Mouse (Mus musculus) layer of hippocampus, postnatal 36 days (tissue): Measurements from ENCODE around the gene Mthfd1l. TPM values are rescaled to one million over a fixed set of nuclear protein-coding genes. Genes with fewer than 3 reads are reported as not detected.
A peak's percentile ranks its signal among the peaks of the same experiment; 100 is the strongest.

ENCODE experiments used
- DNase-seq, 2 experiments: peaks; one replicate each; pipeline ENCODE4 v3.0.0; 2022
- total RNA-seq, 2 experiments: library from RNA; stranded (reverse); gene quantifications; 2 replicates each; pipeline ENCODE4 v1.2.3; 2021

Gene Mthfd1l
- total RNA-seq = 1 to 10 TPM; 7.7 to 9.3 TPM

DNA sequence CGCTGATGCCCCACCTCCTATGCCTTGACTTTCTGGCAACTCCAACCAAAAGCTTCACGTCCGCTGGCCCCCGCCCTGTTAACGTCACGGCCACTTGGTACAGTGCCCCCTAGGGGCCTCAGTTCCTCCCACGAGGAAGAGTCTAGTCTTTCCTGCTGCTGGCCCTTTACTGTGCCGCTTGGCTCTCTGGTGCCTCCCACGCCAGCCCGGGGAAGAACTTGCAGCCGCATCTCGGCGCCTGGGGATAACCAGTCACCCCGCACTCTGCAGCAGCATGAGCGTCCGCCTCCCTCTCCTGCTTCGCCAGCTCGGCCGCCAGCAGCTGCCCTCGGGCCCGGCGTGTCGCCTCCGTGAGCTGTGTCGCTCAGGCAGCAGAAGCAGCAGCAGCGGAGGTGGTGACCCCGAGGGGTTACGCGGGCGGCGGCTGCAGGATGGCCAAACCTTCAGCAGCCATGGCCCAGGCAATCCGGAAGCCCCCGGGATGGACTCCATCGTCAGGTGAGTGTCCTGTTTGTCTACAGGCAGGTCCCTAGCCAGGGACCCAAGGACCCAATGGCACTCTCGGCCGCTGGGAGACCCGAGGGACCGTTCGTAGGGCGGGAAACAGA, at the start of gene Mthfd1l:
TSS of gene Mthfd1l (plus strand) at position 138 of the 608 bp plus-strand sequence.
- DNase-seq = peak; percentile 75 to 78

DNA sequence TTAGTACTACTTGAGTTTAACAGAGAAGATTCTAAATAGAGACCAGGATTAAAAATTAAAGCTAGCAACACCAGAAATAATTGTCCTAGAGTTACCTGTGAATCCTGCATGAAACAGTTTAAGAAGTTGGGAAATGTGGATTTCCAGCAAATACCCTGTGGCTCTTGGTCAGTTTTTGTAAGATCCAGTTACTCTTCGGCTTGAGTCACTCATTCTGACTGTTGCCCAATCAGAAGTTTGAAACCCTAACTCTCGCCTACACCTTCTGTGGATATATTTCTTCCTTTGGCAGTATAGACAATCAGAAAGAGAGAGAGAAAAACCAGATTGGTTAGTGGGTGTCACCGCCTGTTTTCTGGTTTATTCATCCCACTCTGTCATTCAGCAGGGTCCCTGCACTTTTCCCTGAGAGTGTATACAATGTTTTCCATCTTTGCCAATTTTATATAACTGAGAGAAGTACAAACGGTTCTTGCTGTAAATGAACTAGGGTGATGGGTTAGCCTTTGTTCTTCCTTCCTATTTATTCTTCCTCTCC, 44.8 kb upstream of the Mthfd1l start:
- DNase-seq = no peak

DNA sequence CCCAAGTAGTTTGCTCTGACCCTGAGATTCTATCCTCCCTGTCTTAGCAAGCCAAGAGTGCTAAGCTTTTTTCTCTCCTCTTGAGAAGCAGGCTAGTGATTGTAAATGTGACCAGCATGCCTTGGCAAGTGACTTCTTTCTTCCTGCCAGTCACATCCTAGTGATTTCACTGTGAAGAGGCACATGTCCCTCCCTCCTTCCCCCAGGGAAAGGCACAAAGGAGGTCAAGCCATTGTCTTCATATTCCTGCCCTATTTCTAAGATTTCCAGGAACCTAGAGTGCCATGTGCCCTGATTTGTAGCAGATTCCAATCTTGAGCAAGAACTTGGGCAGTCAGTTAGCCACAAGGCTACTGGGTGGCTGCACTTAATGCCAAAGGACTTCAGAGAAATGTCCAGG, 41.1 kb upstream of the Mthfd1l start:
- DNase-seq = no peak

DNA sequence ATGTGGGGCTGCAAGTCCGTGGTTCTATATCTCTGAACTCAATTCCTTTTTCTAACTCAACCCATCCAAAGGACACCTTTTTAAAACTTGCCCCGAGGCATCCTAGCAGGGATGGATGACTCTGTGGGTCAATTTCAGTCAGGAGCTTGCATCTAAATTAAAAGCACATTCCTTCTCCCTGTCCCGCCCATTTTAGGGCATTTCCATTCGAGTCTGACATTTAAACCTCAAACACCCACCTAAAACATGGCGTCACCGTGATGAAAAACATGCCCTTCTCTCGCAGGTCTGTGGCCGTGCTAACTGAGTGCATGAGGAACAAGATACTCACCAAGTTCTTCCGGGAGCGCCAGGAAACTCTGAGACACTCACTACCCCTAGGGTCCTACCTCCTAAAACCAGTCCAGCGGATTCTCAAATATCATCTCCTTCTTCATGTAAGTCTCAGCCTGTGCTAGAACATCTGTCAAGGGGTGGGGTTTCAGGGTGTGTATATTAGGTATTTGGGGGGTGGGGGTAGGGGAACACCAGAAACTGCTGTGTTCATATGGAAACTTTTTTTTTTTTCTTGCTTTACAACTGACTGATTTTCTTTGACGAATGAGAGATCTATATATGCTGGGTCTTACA, 39.5 kb upstream of the Mthfd1l start:
- DNase-seq = no peak

DNA sequence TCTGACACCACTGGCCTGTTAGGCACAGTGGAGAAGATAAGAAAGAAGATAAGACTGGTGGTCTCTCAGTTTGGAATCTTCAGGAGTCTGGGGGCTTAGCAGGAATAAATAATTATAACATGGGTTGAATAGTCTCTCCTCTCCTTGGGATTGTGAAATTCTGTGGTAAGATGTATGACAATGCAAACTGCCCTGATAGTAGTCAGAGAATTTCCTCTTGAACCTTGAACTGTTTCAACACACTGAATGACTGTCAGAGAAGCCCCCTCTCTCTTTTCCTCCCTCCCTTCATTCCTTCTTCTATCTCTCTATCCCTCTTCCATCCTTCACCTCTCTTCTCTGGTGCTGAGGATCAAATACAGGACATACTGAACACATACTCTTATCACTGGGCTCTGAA, 36.1 kb upstream of the Mthfd1l start:
- DNase-seq = no peak

DNA sequence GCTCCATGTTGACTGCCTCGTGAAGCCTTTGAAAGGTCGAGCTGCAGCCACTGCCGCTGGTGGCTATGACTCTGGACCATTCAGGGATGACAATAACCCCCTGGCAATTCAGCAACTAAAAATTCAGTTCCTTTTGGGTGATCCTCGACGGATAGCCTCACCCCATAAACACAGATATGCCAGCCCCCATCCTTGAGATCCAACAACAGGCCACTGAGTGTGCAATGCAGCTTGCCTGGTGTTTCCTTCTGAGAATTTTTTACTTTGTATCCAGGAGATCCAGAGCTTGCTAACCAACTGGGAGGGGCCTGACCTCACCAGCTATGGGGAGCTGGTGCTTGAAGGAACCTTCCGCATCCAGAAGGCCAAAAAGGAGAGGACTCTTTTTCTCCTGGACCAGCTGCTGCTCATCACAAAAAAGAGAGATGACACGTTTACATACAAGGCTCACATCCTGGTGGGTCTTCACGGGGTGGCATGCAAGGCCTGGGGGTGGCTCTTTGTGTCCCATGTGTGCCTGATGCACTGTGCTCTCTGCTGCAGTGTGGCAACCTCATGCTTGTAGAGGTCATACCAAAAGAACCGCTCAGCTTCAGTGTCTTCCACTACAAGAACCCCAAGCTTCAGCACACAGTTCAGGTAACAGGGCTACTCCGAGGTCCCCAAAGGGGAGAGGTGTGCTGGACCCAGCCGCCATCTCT, 32.9 kb upstream of the Mthfd1l start:
- no peak for DNase-seq

DNA sequence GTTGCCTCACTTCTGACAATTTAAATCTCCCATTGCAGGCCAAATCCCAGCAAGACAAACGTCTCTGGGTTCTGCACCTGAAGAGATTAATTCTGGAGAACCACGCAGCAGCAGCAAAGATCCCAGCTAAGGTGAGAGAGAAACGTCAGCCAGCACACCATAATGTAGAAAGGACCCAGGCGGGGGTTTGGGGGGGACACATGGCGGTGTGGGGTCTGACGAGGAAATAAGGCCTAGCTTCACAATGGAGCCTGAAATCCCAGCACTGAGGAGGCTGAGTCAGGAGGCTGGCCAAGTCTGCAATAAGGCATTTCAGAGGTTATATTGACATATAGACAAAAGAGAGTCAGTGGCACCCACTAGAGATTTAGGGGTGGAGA, 32.3 kb upstream of the Mthfd1l start:
- DNase-seq = no peak

DNA sequence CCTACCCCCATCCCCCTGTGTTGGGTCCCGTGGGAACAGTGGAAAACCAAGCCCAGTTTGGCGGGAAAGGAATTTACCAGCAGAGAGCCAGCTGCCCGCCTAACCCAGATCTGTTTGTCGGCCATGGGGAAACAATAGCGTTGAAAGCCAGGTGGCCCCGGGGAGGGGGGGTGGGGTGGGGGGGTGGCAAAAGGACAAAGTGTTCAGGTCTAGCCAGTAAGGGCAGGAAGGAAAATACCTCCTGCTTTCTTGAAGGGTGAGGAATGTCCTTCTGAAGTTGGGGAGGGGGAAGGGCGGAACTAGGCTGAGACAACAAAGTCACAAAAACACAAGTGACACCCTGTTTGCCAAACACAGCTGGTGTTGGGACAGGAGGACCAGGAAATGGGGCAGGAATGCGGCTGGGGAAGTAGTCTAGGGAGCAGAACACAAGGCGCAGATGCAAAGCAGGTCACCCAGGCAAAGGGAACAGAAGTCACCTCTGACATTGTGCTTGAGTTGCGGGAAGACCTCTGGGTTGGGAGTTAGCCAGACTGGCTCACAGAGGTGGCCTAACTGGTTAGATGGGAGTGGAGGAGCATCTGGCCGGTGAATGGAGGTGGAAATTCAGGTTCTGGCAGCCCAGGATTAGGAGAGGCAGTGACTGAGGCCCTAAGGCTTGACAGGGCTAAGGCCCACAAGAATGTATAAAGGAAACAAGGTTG, 31.7 kb upstream of the Mthfd1l start:
- DNase-seq = no peak

DNA sequence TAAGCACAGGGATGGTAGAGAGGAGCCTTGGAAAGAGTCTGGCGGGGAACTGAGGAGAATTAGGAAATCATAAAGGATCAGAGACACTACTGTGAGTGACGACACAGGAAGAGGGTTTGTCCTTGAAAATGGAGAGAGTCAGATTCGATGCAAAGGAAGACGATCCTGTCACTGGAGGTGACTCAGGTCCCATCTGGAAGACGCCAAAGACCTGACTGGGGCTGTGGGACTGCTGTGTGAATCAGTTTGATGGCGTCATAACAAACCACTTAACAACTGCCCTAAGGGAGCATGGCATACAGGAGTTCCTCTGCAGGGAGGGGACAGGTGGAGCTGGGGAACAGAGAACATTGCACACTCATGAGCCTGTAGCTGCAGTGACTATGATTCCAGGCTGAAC, 30.6 kb upstream of the Mthfd1l start:
- DNase-seq = no peak

DNA sequence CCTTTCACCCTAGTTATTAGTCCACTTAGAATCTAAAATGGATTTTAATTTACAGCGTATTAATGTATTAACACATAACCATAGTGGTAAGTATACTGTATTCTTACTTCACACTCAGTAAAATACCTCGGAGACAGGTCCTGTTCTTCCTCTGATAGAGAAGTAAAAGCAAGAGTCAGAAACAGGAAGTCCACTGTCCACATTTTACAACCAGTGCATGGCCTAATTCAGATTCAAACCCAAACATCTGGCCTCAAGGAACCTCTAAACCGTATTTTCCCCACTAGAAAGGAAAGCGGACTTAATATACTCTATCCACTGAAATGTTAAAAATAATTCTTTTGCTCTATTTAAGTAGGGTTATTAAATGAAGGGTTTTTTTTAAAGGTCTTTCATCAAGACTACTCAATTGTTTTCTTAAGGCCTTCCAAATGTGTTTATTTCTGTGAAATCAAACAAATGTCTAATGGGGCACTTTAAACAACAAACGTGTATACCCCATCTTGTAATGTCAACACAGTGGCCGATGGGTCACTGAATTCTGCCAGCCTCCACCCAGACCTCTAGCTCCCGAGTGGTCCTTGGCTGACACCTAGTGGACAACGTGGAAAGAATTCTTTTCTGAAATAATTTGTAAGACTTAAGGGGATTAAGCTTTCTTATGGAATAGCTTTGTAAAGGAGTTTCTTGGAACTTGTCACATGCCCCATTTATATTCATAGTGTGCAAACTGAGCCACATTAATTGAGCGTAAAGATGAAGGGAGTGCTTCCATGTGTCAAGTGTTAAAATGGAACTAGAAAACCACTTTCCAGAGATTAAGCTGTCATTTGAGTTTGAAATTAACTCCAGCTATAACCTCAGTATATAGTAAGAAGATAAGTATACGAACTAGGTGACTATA, 29.2 kb upstream of the Mthfd1l start:
- peak; percentile 21 to 62 for DNase-seq

DNA sequence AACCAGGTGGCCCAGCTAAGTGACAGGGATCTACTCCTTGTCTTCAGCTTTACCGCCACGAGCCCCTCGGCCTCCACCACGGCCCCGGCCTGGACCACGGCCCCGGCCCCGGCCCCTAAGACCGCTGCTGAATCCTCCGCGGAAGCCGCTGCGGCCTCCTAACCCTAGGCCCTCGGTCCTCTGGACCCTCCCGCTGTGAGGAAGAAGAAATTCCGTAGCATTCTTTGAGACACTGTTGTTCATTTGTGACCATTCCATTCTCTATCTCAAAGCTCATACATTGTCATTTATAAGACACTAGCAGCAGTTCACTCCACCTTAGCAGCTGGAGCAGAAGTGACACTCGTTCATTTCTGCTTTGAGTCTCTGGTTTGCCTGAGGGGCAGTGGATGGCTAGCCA, 26.0 kb upstream of the Mthfd1l start:
- no peak for DNase-seq

DNA sequence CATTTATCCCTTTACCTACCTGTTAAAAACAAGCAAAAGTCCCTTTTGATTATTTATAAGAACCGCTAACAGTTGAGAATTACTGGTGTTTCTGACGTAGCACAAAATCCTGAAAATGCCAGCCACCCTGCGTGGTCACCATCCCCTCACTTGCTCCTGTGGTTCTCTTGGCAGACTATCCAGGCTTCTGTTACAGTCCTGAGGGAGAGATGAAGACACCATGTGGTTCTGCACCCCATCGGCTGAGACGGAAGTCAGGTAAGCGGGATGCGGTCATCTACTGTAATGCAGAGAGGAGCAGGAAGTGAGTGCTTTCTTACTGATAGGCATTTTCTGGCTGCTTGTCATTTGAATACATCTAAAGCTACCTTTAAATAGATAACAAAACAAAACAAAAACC, 25.6 kb upstream of the Mthfd1l start:
- DNase-seq = no peak

DNA sequence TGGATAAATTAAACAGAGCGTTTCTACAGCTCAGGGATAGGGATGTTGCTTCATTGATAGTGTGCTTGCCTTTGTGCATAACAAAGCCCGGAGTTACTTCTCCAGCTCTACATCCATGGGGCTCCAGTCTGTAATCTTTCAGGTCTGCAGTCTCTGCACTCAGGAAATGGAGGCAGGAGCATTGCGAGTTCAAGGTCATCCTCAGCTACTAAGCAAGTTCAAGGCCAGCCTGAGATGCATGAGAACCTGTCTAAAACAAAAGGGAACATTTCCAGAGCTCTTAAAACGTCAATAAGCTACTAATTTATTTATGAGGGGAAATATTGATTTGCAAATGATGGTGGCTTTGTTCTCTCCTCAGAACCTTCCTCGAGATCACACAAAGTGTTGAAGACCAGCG, 23.6 kb upstream of the Mthfd1l start:
- DNase-seq = no peak

DNA sequence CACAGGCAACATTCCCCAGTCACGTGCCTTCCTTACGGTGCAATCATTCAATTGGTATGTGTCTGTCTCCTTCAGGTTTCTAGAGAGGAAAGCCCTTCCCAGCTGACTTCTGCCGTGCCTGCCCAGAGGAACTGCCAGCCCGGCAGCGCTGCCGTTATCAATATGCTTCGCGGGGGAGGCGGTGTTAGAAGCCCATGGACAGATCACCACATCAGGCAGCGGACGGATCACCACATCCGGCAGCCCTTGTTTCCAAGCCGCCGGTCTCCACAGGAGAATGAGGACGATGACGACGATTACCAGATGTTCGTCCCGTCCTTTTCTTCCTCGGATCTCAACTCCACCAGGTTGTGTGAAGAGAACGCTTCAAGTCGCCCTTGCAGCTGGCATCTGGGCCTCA, 16.4 kb upstream of the Mthfd1l start:
- no peak for DNase-seq

DNA sequence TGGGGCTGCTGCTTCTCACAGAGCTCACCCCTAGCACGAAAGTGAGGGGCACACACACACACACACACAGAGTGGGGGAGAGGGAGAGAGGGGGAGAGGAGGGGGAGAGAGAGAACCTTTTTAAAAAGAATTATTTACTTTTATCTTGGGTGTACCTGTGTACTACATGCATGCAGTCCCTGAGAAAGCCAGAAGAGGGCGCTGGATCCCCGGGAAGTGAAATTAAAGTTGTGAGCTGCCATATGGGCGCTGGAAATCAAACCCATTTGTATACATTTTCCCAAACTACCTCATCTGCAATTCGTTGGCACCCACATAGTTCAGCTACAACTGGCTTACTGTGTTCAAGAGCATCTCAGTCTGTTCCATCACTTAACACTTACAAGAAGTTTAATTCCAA, 14.3 kb upstream of the Mthfd1l start:
- DNase-seq = no peak

DNA sequence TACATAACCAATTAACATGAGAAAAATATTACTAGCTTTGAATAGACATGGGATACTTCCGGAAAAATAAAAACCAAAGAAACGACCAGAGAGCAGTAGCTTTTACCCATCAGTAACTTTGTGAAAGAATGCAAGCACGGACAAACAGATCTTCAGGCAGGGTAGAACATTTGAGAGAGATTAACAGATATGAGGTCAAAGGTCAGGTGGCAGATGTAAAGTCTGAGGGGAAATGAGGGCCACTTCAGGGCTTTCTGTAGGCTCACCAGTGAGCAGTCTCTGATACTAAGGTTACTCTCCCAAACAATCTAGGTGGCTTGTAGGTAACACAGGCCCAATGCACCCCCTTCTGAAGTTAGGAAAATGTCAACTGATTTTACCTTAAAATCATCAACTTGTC, 3.9 kb upstream of the Mthfd1l start:
- DNase-seq = no peak

DNA sequence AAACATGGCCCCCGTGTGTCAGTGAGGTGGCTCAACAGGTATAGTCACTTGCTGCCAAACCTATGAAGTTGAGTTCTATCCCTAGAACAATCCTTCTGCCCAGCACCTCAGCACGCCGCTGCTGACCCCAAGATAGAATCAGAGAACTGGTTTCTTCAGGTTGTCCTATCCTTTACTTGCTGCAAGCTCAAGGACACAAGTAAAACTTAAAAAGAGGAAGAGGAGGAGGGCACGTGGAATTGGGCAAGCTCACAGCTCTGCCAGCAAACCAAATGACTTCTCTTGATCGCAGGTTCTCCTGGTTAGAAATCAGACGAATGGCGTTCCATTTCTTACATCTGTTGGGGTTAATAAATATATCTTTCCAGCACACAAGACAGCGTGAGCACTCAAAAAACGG, 681 bp upstream of the Mthfd1l start:
- no peak for DNase-seq

DNA sequence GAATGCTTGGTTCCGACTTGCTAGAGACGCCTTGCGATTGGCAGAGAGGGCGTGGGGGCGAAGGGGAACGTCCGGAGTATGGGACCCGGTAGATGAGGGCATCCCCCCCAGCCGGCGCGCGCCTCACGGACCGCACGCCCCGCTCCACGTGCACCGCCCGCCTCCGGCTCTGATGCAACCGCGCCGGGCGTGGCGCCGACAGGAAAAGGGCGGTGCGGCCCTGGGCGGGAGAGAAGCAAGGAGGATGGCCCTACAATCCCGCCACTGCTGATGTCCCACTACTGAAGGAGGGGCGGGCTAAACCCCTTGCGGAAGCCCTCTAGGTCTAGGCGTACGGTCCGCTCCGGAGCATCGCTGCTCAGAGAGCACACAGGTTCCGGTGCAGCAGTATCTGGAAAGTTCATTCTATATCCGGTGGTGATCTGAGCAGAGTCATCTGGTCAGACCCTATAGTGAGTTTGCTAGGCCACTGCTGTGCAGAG, 712 bp downstream of the Mthfd1l start:
- peak; percentile 83 to 85 for DNase-seq

DNA sequence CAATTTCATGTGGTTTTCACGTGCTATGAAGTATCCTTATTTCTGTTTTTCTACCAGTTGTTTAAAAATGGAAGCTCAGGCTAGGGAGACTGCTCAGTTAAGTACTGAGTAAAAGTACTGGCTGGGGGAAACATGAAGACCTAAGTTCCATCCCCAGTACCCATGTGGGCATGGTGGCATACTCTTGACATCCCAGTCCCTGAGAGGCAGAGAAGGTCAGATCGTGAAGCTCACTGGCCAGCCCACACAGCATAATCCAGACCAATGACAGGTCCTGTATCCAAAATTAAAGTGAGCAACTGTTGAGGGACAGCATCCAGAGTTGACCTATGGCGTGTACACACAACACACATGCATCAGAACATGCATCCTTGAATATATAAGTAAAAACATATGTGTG, 1.5 kb downstream of the Mthfd1l start:
- DNase-seq = no peak

DNA sequence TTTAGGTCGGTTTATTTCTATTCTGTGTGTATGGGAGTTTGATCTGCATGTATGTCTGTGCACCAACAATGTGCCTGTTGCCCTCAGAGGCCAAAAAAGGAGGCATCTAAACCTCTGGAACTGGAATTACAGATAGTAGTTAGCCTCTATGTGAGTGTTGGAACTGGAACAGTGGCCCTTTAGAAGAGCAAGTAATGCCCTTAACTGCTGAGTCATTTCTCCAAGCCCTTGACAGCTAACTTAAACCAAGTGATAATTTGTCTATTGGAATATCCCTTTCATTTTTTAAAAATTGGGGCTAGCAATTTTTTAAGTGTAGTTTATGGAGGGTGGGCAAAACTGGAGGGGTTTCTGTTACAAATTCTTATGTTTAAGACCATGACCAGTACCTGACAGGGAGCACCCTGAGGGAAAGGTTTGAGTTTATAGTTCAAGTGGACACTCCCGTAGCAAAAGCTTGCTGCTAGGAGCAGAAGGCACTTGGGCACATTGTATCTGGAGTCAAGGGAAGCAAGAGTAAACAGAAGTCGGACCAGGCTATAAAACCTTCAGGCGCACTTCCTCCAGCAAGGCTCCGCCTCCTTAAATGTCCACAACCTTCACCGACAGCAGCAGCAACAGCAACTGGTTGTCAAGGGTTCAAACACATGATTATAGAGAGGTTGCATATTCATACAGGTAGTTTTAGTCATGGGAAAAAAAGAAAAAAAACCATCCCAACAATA, 3.1 kb downstream of the Mthfd1l start:
- DNase-seq = no peak

DNA sequence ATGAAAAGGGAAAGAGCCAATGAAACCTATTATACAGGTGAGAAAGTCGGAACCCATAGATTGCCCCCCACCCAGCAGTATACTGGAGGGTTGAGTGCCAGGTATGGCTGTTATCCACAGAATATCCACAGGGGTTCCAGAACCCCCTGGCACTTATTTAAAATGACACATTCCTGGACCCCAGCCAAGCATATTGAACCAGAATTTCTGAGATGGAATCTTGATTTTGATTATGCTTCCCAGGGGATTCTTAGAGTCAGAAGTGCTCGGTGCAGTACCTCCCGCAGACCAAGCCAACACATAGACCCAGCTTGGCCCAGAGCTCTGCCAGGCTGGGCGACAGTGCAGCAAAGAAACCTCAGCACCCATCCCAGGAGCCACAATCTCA, 3.7 kb downstream of the Mthfd1l start:
- DNase-seq = no peak
